Mouse (Mus musculus) CD4-positive helper T cell, adult 2 months (primary cell): ENCODE results near the gene Rsad2.
"Not testable (repeated sequence)": the region's sequence is repeated elsewhere in the genome, so short reads cannot be mapped to it uniquely, and the experiment has no call there.

Experiments used
- DNase-seq: peaks from one replicate; pipeline ENCODE4 v3.0.0-alpha.2; 2012; ENCODE audit warnings: low read depth, missing footprints, low spot score

The Rsad2 gene

GRCm38 (mm10) chr12:26446377-26447045 lies 9.7 kb downstream of the Rsad2 start:
- DNase-seq, result no peak

- no peak for DNase-seq
Observed at GRCm38 (mm10) chr12:26444511-26444910, 11.7 kb downstream of the Rsad2 start.

GRCm38 (mm10) chr12:26444054-26444453 lies 12.2 kb downstream of the Rsad2 start:
- peak; percentile 62 for DNase-seq

- DNase-seq, result peak; percentile 21
Observed at GRCm38 (mm10) chr12:26439366-26439765, 16.9 kb downstream of the Rsad2 start.

- DNase-seq, result no peak
Observed at GRCm38 (mm10) chr12:26437950-26438349, 18.3 kb downstream of the Rsad2 start.

- DNase-seq, result no peak
Observed at GRCm38 (mm10) chr12:26436334-26436733, 19.9 kb downstream of the Rsad2 start.

DNA sequence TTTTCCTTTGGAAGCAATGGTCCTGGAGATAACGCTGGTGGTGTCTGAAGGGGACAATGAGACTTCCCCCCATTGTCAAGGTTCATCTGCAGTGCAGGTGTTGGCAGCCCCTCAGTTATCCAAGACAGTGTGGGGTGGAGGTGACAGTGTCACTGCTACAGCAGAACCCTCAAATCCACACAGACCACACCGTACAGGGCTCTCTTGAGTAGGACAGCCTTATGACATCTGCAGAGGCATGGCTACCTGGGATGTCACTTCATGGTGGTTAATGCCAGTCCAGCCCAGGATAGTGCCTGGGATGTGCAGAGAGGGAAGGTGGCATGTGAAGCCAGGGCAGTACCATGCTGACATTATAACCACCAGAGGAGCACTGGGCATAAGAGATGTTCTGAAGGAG lies 27.5 kb downstream of the Rsad2 start:
- not testable (repeated sequence) for DNase-seq

- DNase-seq, result peak; percentile 63
Observed at GRCm38 (mm10) chr12:26424841-26425240, 31.4 kb downstream of the Rsad2 start.

DNA sequence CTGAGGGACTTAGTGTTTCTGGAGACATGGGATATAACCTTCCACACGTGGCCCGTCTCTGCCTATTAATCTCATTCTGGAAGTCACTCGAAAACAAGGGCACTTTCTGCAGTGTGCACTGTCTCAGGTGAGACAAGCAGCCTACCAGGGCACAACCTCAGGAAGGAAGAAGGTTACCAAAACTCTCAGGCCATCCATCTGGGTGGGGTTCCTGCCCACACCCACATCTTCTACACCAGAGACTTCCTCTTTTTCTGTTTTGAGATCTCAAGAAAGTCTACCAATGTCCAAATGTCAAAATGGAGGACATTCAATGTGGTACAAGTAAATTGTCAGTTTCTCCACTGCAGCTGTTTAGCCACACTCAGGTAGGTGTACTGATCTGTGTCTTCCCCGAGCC lies 37.9 kb downstream of the Rsad2 start:
- peak; percentile 32 for DNase-seq

DNA sequence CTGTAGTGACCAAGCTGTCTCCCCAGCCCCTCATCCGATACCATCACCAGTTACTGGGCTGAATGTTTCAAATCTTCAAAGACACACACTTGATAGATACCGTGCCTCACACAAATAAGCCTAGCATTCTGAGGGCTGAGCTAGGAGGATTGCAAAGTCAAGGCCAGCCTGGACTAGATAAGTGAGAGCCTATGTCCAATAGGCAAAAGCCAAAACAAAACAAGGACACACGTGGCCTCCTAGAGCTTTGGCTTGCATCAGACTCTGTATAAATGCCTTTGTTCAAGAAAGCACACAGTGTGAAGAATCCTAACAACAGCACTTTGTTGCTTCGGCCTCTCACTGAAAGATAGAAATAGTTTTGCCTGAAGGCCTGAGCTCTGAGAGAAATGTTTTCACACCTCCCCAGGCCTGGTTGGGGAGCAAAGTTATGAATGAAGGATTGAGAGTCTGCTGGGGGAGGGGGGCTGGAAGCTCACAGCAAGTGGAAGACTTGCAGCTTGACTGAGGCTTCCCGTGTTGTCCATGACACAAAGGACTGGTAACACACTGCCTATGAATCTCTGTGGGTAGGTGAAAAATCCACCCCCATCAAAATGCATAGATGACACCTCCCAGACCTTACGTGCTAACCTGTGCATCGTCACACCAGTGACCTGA lies 39.5 kb downstream of the Rsad2 start:
- DNase-seq, result no peak

- DNase-seq, result peak; percentile 88
Observed at GRCm38 (mm10) chr12:26415104-26415771, 41.0 kb downstream of the Rsad2 start, which contains the start of gene Rnf144a. TSS of gene Rnf144a (minus strand) at chr12:26415254.

DNA sequence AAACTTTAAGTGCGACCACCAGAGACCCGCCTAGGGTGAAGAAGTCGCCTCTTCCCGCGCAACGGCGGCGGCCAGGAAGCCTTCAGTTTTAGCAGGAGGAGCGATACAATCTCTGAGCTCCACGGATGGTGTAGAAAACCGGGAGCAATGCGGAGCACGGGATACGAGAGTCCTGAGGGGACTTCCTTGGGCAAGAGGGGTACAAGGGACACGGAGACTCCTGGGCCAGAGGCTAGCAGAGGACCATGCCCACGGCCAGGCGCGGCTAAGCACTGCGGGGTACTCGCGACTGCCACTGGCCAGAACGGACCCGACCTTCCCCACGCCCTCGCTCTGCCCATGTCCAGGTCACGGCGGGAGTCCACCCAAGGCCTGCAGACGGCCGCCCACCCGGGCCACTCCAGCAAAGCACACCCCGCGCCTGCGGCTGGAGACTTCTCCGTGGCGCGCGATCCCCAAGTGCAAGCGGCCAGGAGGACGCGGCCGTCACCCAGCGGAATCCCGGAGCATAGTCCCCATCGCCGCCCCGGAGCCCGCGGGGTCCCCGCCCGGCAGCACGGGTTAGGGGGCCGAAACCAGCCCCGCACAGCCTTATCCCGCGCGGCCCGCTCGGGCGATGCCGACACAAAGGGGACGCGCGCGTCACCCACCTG lies 41.7 kb downstream of the Rsad2 start:
- no peak for DNase-seq

DNA sequence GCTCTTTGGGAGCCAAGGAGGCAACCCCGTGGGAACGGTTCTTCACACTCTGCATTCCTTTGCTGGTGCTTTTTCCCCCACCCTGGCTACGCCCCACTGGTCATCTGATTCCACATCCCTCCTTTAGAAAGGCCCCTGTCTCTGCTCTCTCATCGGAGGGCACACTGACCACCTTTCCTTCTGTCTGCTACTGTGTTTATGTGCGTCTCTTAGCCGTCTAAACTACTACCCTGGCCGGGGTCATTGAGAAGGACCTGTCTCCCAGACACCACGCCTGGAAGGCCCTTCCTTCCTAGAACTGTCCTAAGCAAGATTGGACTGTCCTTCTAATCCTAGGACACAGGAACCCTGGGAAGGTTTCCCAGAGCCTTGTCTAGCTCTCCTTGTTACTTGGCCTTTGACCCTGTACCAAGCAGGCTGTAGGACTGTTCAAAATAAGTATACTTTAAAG lies 42.3 kb downstream of the Rsad2 start:
- DNase-seq, result no peak

DNA sequence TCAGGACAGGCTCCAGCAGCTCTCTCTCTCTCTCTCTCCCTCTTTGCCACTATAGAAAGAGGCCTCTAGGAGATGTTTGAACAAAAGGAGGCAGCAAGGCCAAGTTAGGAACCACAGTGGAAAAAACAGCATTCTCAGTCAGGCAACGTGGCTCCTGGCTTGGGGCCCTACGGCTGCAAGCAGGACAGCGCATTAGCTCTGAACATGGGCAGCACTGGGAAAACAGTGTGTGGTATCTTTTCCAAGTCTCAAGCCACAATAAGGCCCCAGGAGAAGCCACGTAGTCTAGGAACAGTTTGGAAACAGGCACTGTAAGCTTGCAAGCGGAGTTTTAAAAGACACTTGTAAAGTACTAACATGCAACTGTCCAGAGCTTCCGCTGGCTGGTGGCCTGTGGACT lies 43.5 kb downstream of the Rsad2 start:
- DNase-seq, result no peak

GRCm38 (mm10) chr12:26411841-26412450 lies 44.3 kb downstream of the Rsad2 start:
- no peak for DNase-seq

GRCm38 (mm10) chr12:26410443-26410842 lies 45.8 kb downstream of the Rsad2 start:
- DNase-seq, result no peak

DNA sequence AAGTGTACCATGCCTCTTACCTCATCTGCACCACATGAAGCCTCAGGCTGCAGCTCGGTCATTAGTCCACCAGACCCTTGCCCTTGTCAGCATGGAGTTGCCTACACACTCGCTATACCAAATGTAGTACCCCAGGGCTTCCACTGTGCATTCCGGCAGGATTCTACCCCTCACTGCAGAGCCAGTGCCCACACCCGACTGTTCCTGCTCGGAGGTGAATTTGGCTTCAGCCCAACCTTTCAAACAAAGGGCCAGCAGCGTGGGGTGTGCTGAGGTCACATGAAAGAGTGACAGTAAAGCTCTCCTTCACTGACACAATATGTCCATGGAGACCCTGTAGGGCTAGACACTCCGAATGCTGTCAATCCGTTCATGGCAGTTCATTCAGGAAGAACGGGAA lies 47.5 kb downstream of the Rsad2 start:
- DNase-seq, result no peak

DNA sequence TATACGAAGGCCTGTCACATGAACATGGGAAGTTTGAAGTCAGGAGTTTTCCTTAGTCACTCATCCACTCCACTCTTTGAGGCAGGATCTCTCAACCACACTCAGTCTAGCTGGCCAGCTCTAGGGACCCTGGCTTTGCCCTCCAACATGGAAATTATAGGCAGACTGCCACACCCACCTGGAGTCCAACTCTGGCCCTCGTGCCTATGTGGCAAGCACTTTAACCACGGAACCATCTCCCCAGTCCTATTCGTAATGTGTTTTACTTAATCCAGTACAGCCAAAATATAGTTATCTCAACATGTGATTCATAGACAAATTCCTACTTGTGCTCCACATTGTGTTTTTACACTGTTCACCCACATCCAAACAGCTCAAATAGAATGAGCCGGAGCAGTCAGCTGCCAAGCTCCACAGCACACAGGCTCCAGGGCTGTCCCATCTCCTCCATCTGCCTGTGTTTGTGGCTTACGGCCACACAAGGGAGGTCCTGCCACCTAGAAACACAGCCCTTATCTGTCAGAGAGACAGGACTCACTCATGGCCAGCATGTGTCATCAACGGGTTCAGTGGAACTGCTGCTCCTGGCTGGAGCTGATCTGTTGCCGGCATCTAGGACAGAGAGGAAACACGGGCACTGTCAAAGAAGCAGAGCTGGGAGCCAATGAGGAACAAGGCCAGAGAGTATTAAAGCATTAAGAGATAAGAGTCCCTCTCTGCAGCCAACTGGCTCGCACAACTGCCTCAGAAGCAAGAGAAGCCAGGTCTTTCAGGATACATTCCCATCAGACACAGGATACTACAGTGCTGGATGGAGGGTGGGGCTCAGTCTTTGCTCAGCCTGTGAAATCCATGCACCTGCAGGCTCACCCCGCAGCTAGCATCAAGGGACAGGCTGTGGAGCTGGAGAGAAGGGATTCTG lies 51.2 kb downstream of the Rsad2 start:
- no peak for DNase-seq

DNA sequence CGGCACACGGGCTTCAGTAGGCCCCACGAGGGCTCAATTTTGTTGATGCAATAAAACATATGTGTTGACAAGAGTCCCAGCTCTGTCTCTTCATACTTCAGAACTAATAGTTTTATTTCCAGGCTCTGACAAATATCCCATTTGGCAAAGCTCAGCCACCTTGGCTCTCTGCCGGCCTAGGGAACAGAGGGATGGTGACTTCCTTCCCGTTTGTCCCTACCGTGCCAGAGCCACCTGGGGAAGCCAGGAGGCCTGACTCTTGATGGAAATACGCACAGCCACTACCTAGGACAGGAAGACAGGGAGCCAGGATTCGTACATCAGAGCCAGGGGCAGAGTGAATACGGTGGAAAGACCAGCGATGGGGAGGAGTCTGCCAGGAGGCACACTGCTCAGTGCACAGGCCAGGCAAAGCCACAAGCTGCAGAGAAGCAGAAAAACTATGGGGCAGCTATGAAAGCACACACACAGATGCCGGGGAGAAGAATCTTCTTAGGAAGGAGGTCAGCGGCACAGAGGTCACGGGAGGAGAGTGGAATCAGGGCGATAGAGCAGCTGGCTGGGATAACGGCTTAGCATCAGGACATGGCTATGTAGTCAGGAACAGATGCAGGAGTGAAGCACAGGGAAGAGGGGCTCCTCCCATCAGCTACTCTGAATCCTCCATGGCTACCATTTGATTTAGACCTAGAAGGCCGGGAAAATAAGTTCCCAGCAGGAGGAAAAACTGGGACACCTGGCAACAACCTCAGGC lies 52.7 kb downstream of the Rsad2 start:
- no peak for DNase-seq
